Mouse (Mus musculus) heart, adult 2 months (tissue): Measurements from ENCODE around the gene Nt5c. TPM values are rescaled to one million over a fixed set of nuclear protein-coding genes. Genes with fewer than 3 reads are reported as not detected.
A peak's percentile ranks its signal among the peaks of the same experiment; 100 is the strongest.
"Not testable (repeated sequence)": the region's sequence is repeated elsewhere in the genome, so short reads cannot be mapped to it uniquely, and the experiment has no call there.

Experiments used
- DNase-seq, 2 experiments: peaks; one replicate each; pipeline ENCODE4 v3.0.0; 2021
- H3K27ac ChIP-seq: fragments of 200-600 bp; 2 replicates; pipeline ENCODE4 v1.8.1; 2022
- H3K27me3 ChIP-seq: fragments of 200-500 bp; 2 replicates; pipeline ENCODE4 v1.6.1; 2012; ENCODE audit warnings: mild to moderate bottlenecking, low read length, inconsistent platforms, mixed read lengths; ENCODE audit not compliant: control insufficient read depth, insufficient read depth
- H3K36me3 ChIP-seq: fragments of 200-500 bp; 2 replicates; pipeline ENCODE4 v1.6.1; 2012; ENCODE audit warnings: low read length, inconsistent platforms; ENCODE audit not compliant: control insufficient read depth, insufficient read depth
- H3K4me1 ChIP-seq: fragments of 200-500 bp; 2 replicates; pipeline ENCODE4 v1.6.1; 2011; ENCODE audit warnings: low read length; ENCODE audit not compliant: control insufficient read depth, insufficient read depth
- H3K4me3 ChIP-seq: fragments of 200-600 bp; 2 replicates; pipeline ENCODE4 v1.8.1; 2022
- H3K79me2 ChIP-seq: fragments of 200-500 bp; replicated peaks from 2 replicates; pipeline ENCODE4 v1.6.1; 2012; ENCODE audit warnings: mild to moderate bottlenecking, inconsistent platforms, low read length, moderate library complexity, mixed read lengths; ENCODE audit not compliant: control insufficient read depth, insufficient read depth
- H3K9ac ChIP-seq: fragments of 200-500 bp; 2 replicates; pipeline ENCODE4 v1.6.1; 2012; ENCODE audit warnings: low read depth, mild to moderate bottlenecking, control low read depth, inconsistent platforms, low read length, mixed read lengths
- CTCF ChIP-seq: fragments of 200-600 bp; IDR thresholded peaks from 2 replicates; pipeline ENCODE4 v1.8.1; 2022; ENCODE audit warnings: antibody characterized with exemption, mild to moderate bottlenecking, moderate library complexity
- EP300 ChIP-seq: fragments of 200-500 bp; IDR thresholded peaks from 2 replicates; pipeline ENCODE4 v1.6.1; 2011; ENCODE audit warnings: low read depth, low read length, control low read depth; ENCODE audit not compliant: insufficient read depth
- POLR2A ChIP-seq: fragments of 200-500 bp; IDR thresholded peaks from 2 replicates; pipeline ENCODE4 v1.6.1; 2011; ENCODE audit warnings: mild to moderate bottlenecking, low read depth, low read length, control low read depth; ENCODE audit not compliant: insufficient read depth
- WGBS: fragments of 180-500 bp; shearing (Covaris S2); methylation state at CpG from one replicate; pipeline ENCODE4 v1.1.7; 2018; 5-methylcytosine and 5-hydroxymethylcytosine counted together
- intact Hi-C: fragments of 180-260 bp; cut with DNase I; formaldehyde crosslinking; loops from one replicate; pipeline ENCODE4 v1.15.1; 2025
- polyA plus RNA-seq: library from polyadenylated mRNA; depleted of rRNA; stranded (reverse); fragments of >200 nt; gene quantifications from 2 replicates; pipeline ENCODE4 v1.2.3, GENCODE M21; 2012
- total RNA-seq, 2 experiments: library from RNA; stranded (reverse); gene quantifications; 2 replicates each; pipeline ENCODE4 v1.2.3; 2021

The Nt5c gene
- total and polyA plus RNA-seq, 3 experiments, result 10.9 to 12.9 (median 12.4) TPM

DNA sequence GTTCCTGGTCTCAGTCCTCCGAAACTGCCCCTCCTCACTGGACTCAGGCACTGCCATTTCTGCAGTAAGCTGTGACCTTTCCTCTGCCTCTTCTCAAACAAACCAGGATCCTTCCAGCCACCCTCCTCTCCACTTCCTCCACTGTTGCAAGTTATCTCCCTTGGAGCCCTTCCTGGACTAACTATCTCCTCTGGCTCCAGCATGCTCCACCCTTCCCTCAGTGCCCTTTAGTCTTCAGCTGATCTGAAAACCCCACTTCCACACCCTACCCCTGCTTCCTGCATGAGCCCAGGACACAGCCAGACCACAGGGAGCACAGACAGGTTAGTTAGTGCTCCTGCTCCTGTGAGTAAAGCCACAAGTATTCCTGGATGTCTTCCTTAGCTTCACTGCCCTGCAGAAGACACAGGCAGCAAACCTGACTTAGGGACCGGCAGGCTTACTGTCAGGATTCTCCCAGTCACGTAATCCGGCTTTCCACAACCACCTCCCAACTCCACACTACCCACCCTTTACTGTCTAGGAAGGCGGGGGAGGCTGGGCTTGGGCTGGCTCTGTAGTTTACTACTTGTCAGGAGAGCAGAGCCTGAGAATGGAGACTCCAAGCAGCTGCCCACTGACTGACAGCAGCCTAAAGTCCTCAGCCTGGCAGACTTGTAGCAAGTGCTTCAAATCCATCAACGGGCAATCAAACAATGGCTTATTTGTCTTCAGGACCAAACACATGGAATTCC is 18.3 kb upstream of the Nt5c start:
- intact Hi-C loops, result no loop called here
- Histone ChIP-seq H3K27ac (peak overlapping the region; percentile 11; the same call in 1 of the 2 replicates), H3K27me3 (no peaks in the 10 kb centered on the region), H3K36me3 (no peaks in the 10 kb centered on the region), H3K79me2 (no peaks in the 10 kb centered on the region; the same call in 1 of the 2 replicates), H3K4me3 (no peak overlapping the region), H3K4me1 (peaks cover 20% of the 10 kb centered on the region), H3K9ac (no peak overlapping the region)
- TF ChIP-seq EP300 (no peak), CTCF (no peak), POLR2A (no peak)
- DNase-seq, result peak in 1 of 2 experiments; percentile 29
- WGBS, result 21% methylated on average over 6 of the region's 6 CpGs

DNA sequence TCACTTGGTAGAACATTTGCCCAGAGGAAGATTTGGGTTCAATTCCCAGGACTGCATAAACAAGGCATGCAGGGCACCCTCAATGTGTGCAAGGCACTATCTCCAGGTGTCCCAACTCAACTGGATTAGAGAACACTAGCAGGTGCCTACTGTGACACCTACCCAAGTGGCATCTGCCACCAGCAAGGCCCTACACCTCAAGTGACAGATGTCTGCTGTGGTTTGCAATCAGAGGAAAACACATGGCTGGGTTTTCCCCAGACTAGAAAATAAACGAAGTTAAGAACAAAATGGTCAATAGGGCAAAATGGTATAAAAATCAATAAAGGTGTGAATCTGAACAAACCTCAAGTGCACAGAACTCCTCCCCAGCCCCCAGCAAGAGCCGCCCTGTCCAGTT is 16.4 kb upstream of the Nt5c start:
- Histone ChIP-seq H3K79me2 (peaks cover 1% of the 10 kb centered on the region; the same call in 1 of the 2 replicates), H3K27me3 (no peaks in the 10 kb centered on the region), H3K9ac (no peak overlapping the region), H3K4me3 (no peak overlapping the region), H3K27ac (no peak overlapping the region), H3K4me1 (peaks cover 19% of the 10 kb centered on the region), H3K36me3 (no peaks in the 10 kb centered on the region)
- no peak for DNase-seq
- TF ChIP-seq EP300 (no peak), POLR2A (no peak), CTCF (no peak)
- WGBS, result 71% methylated on average over 2 of the region's 2 CpGs
- intact Hi-C loops, result no loop called here

DNA sequence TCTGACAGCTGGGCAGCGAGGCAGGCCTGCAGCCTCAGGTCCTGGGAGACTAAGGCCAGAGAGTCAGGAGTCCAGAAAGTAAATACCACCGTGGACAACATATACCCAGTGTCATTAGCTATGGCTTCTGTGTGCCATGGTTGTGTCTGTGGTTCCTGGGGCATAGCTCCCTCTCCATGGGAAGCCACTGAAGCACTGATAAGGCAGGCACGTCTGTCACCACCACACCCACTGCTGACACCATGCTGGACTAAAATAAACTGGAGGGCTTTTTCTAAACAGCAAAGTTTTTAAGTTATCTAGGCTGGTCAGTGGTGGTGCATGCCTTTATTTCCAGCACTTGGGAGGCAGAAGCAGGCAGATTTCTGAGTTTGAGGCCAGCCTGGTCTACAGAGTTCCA is 14.9 kb upstream of the Nt5c start:
- Histone ChIP-seq H3K4me3 (no peak overlapping the region), H3K27ac (no peak overlapping the region), H3K9ac (no peak overlapping the region), H3K36me3 (no peaks in the 10 kb centered on the region), H3K4me1 (peaks cover 11% of the 10 kb centered on the region), H3K79me2 (peaks cover 1% of the 10 kb centered on the region; the same call in 1 of the 2 replicates), H3K27me3 (no peaks in the 10 kb centered on the region)
- intact Hi-C loops, result no loop called here
- TF ChIP-seq EP300 (no peak), CTCF (no peak), POLR2A (no peak)
- no peak for DNase-seq
- WGBS, result 47% methylated on average over 3 of the region's 3 CpGs

DNA sequence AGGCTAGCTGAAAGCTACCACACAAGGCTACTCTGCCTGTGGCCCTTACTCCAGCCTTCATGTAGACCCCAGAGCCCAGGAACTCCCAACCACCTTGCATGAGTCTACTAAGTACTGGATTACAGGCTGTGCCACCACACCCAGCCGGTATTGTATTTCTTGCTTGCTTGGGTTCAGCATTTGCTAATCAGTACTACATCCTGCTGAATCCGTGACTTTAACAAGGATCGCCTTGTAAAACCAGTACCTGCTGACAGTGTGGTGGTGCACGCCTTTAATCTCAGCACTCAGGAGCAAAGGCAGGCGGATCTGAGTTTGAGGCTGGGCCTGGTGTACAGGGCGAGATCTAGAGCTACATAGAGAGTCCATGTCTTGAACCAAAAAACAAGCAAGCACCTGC is 11.0 kb upstream of the Nt5c start:
- TF ChIP-seq EP300 (no peak), CTCF (no peak), POLR2A (no peak)
- Histone ChIP-seq H3K79me2 (0 out of 2 replicates have a peak, but pooled peaks cover 1% of the 10 kb centered on the region), H3K4me1 (peaks cover 2% of the 10 kb centered on the region), H3K27ac (no peak overlapping the region), H3K9ac (no peak overlapping the region), H3K27me3 (no peaks in the 10 kb centered on the region), H3K36me3 (no peaks in the 10 kb centered on the region; the same call in 1 of the 2 replicates), H3K4me3 (no peak overlapping the region)
- no peak for DNase-seq
- intact Hi-C loops, result no loop called here
- WGBS, result 90% methylated on average over 6 of the region's 6 CpGs

DNA sequence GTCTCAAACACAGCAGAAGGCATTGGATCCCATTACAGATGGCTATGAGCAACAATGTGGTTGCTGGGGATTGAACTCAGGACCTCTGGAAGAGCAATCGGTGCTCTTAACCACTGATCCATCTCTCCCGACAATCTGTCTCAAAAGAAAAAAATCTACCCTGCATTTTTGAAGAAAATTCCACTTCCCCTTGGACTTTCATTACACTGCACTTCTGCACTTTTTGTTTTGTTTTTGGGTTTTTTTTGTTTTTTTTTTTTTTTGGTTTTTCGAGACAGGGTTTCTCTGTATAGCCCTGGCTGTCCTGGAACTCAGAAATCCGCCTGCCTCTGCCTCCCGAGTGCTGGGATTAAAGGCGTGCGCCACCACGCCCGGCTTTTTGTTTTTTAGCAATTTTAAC is 4.9 kb upstream of the Nt5c start:
- H3K36me3 ChIP-seq, intact Hi-C loops: not testable (repeated sequence)

DNA sequence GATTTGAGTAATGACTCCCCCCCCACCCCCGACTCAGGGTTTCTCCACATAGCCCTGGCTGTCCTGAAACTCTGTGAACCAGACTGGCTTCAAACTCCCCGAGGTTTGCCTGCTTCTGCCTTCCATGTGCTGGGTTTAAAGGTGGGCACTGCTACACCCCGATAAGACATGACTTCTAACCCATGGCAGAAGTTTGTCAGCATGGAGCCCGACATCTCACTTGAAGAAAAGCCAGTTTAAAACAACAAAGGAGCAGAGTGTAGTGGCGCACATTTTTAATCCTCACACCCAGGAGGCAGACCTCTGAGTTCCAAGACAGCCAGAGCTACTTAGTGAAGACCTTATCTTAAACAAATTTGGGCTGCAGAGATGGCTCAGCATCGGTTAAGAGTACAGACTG is 725 bp upstream of the Nt5c start:
- Histone ChIP-seq H3K4me1 (peaks cover 2% of the 10 kb centered on the region), H3K9ac (no peak overlapping the region; the same call in 1 of the 2 replicates), H3K27me3 (no peaks in the 10 kb centered on the region), H3K79me2 (no peaks in the 10 kb centered on the region), H3K4me3 (peak overlapping the region; percentile 79), H3K36me3 (no peaks in the 10 kb centered on the region), H3K27ac (peak overlapping the region; percentile 38; the same call in 1 of the 2 replicates)
- WGBS, result 30% methylated on average over 6 of the region's 6 CpGs
- no peak for DNase-seq
- intact Hi-C loops, result loop anchor here (5.0 kb wide), 1 partner anchor 120 kb away; the partner anchor contains the start of gene Mif4gd
- TF ChIP-seq POLR2A, result no peak
- no peak for TF ChIP-seq CTCF
- TF ChIP-seq EP300, result no peak

More for the DNA sequence above, 4.9 kb upstream of the Nt5c start:
- H3K79me2 ChIP-seq, H3K4me3 ChIP-seq, H3K4me1 ChIP-seq, H3K27me3 ChIP-seq, H3K27ac ChIP-seq, DNase-seq, H3K9ac ChIP-seq: not testable (repeated sequence)
- 86% methylated on average over 9 of the region's 9 CpGs for WGBS
